Mouse (Mus musculus) neural tube, embryonic 15.5 days (tissue): Measurements from ENCODE around the gene Auts2. TPM values are rescaled to one million over a fixed set of nuclear protein-coding genes. Genes with fewer than 3 reads are reported as not detected.

Experiments
- ATAC-seq: fragments of 200-750 bp; cut with Nextera tagmentation; 2 replicates; pipeline ENCODE4 v1.8.0; 2017; ENCODE audit warnings: mild to moderate bottlenecking, moderate TSS enrichment, moderate library complexity; ENCODE audit not compliant: low FRiP score
- H3K27ac ChIP-seq: fragments of 300-500 bp; sonication (generic); replicated peaks from 2 replicates; pipeline ENCODE4 v1.5.1; 2015; ENCODE audit warnings: mild to moderate bottlenecking, inconsistent platforms
- H3K27me3 ChIP-seq: fragments of 300-500 bp; sonication (generic); replicated peaks from 2 replicates; pipeline ENCODE4 v1.6.1; 2015; ENCODE audit warnings: inconsistent platforms
- H3K36me3 ChIP-seq: fragments of 300-500 bp; sonication (generic); 2 replicates; pipeline ENCODE4 v1.6.1; 2015; ENCODE audit warnings: inconsistent platforms
- H3K4me1 ChIP-seq: fragments of 300-500 bp; sonication (generic); 2 replicates; pipeline ENCODE4 v1.6.1; 2015; ENCODE audit warnings: inconsistent platforms
- H3K4me2 ChIP-seq: fragments of 300-500 bp; sonication (generic); 2 replicates; pipeline ENCODE4 v1.6.1; 2015; ENCODE audit warnings: inconsistent platforms, mild to moderate bottlenecking, moderate library complexity
- H3K4me3 ChIP-seq: fragments of 300-500 bp; sonication (generic); replicated peaks from 2 replicates; pipeline ENCODE4 v1.5.1; 2015; ENCODE audit warnings: mild to moderate bottlenecking, inconsistent platforms
- H3K9ac ChIP-seq: fragments of 300-500 bp; sonication (generic); replicated peaks from 2 replicates; pipeline ENCODE4 v1.6.1; 2015; ENCODE audit warnings: mild to moderate bottlenecking, inconsistent platforms
- H3K9me3 ChIP-seq: fragments of 300-500 bp; sonication (generic); replicated peaks from 2 replicates; pipeline ENCODE4 v1.6.1; 2016; ENCODE audit warnings: inconsistent platforms
- WGBS: fragments of 180-500 bp; shearing (Covaris S2); methylation state at CpG from one replicate; pipeline ENCODE4 v1.1.7; 2015; ENCODE audit warnings: mixed read lengths; 5-methylcytosine and 5-hydroxymethylcytosine counted together
- polyA plus RNA-seq: library from polyadenylated mRNA; unstranded; fragments of >200 nt; fragmentation: Nextera tagmentation; extraction: Ambion mirVana; gene quantifications from 2 replicates; pipeline ENCODE4 v1.2.1, GENCODE M21; 2015

The Auts2 gene
- polyA plus RNA-seq, 1 experiment from 2014 or later = 52.5 TPM

DNA sequence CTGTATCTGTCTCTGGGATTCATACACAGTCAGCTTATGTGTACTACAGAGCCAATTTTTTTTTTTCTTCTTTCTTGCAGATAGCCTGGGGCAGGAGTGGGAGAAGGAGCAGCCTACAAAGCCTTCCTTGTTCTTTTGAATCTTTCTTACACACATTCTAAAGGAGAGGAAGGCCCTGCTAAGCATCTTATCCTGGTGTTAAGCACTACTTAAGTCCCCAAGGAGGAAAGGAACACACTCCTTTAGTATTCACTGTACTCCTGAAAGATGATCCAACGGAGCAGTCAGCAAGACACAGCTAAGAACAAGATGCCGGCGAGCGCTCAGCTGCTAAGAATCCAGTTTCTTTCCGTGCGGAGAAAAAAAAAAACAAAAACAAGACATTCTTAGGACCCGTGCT is 356.9 kb downstream of the Auts2 start:
- no peak overlapping the region for H3K9ac ChIP-seq
- 65% methylated on average over 7 of the region's 7 CpGs for WGBS
- peaks cover 17% of the 10 kb centered on the region for H3K4me1 ChIP-seq
- H3K36me3 ChIP-seq = no peaks in the 10 kb centered on the region
- no peaks in the 10 kb centered on the region for H3K9me3 ChIP-seq
- no peaks in the 10 kb centered on the region for H3K27me3 ChIP-seq
- H3K4me3 ChIP-seq = no peak overlapping the region
- 0 out of 2 replicates have a peak overlapping the region, but pooled peaks have one; percentile 9 for H3K27ac ChIP-seq
- H3K4me2 ChIP-seq = no peak overlapping the region
- no peak for ATAC-seq

GRCm38 (mm10) chr5:132184395-132185095 is 358.6 kb downstream of the Auts2 start:
- no peak for ATAC-seq
- no peak overlapping the region for H3K4me2 ChIP-seq
- no peaks in the 10 kb centered on the region for H3K36me3 ChIP-seq
- 63% methylated on average over 4 of the region's 4 CpGs for WGBS
- no peak overlapping the region for H3K4me3 ChIP-seq
- H3K27ac ChIP-seq = no peak overlapping the region
- no peaks in the 10 kb centered on the region for H3K27me3 ChIP-seq
- no peak overlapping the region for H3K9ac ChIP-seq
- H3K4me1 ChIP-seq = peaks cover 17% of the 10 kb centered on the region
- H3K9me3 ChIP-seq = no peaks in the 10 kb centered on the region

DNA sequence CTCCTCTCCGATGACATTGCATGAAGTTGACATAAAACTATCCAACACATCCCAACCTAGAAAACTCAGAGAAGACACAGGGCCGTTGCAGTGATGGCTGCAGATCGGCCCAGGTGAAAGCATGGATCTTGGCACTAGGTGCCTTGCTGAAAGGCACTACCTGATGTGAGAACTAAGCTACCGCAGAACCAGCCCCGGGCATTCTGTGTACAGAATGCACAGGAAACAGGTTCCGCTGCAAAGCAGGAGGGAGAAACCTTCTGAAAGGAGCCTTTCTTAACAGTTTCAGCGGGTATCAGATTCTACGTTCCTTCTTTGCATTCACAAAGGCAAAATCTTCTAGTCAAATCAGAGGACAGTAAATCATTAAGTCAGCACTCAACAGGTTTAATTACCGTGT is 361.1 kb downstream of the Auts2 start:
- Histone ChIP-seq H3K9me3 (no peaks in the 10 kb centered on the region), H3K36me3 (no peaks in the 10 kb centered on the region), H3K9ac (no peak overlapping the region), H3K27ac (no peak overlapping the region), H3K27me3 (no peaks in the 10 kb centered on the region), H3K4me1 (peaks cover 17% of the 10 kb centered on the region), H3K4me2 (no peak overlapping the region), H3K4me3 (no peak overlapping the region)
- ATAC-seq = no peak
- WGBS = 79% methylated on average over 9 of the region's 9 CpGs

DNA sequence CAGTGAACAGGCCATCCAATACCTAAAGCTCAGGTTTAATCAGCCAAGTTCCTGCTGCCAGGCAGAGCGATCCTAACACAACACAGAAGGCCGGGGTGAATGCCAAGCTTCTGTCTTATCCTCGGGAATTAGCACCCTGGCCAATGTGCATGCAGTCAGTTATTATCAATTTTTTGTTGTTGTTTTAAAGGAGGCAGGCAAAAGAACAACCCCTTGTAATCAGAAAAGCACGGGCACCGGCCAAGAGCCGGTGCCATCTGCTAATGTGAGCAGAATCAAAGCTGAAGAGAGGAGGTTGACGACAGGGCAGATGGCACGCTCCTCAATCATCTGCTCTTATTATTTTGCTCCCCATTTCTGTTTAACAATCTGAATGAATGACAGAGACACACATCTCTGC is 373.1 kb downstream of the Auts2 start:
- Histone ChIP-seq H3K27ac (peak overlapping the region; percentile 38; the same call in 1 of the 2 replicates), H3K36me3 (no peaks in the 10 kb centered on the region), H3K27me3 (no peaks in the 10 kb centered on the region), H3K9me3 (no peaks in the 10 kb centered on the region), H3K9ac (no peak overlapping the region), H3K4me1 (peaks cover 15% of the 10 kb centered on the region), H3K4me2 (no peak overlapping the region), H3K4me3 (no peak overlapping the region)
- ATAC-seq = no peak
- 47% methylated on average over 8 of the region's 8 CpGs for WGBS

GRCm38 (mm10) chr5:132168805-132169204 is 374.3 kb downstream of the Auts2 start:
- no peaks in the 10 kb centered on the region for H3K9me3 ChIP-seq
- no peak overlapping the region for H3K4me3 ChIP-seq
- no peak for ATAC-seq
- H3K27ac ChIP-seq = no peak overlapping the region
- 93% methylated on average over 5 of the region's 5 CpGs for WGBS
- no peak overlapping the region for H3K9ac ChIP-seq
- no peak overlapping the region for H3K4me2 ChIP-seq
- H3K36me3 ChIP-seq = no peaks in the 10 kb centered on the region
- no peaks in the 10 kb centered on the region for H3K27me3 ChIP-seq
- peaks cover 15% of the 10 kb centered on the region for H3K4me1 ChIP-seq

GRCm38 (mm10) chr5:132168224-132168623 is 374.9 kb downstream of the Auts2 start:
- H3K9me3 ChIP-seq = no peaks in the 10 kb centered on the region
- H3K4me3 ChIP-seq = no peak overlapping the region
- WGBS = 95% methylated on average over 5 of the region's 5 CpGs
- H3K36me3 ChIP-seq = no peaks in the 10 kb centered on the region
- no peak overlapping the region for H3K4me2 ChIP-seq
- no peak overlapping the region for H3K9ac ChIP-seq
- no peak for ATAC-seq
- no peaks in the 10 kb centered on the region for H3K27me3 ChIP-seq
- H3K4me1 ChIP-seq = peaks cover 15% of the 10 kb centered on the region
- no peak overlapping the region for H3K27ac ChIP-seq

DNA sequence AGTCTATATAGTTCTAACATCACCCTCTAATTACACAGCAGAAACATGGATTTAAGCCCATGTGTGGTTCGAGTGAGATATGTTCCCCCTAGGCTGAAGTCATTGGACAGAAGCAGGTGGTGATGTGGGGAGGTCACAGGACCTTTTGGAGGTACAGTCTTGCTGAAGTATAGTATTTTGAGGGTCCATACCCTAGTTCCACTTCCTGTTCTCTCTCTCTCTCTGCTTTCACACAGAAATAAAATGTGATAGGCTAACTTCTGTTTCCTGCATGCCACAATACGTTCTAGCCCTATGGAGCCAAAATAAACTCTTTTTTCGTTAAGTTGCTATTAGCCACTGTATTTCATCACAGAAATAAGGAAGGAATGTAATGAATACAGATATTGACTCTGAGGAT is 376.6 kb downstream of the Auts2 start:
- H3K4me2 ChIP-seq = no peak overlapping the region
- peaks cover 23% of the 10 kb centered on the region for H3K4me1 ChIP-seq
- H3K9me3 ChIP-seq = no peaks in the 10 kb centered on the region
- no peak overlapping the region for H3K27ac ChIP-seq
- no peak overlapping the region for H3K4me3 ChIP-seq
- no peaks in the 10 kb centered on the region for H3K27me3 ChIP-seq
- ATAC-seq = no peak
- 86% methylated on average over 3 of the region's 3 CpGs for WGBS
- H3K9ac ChIP-seq = no peak overlapping the region
- no peaks in the 10 kb centered on the region for H3K36me3 ChIP-seq

DNA sequence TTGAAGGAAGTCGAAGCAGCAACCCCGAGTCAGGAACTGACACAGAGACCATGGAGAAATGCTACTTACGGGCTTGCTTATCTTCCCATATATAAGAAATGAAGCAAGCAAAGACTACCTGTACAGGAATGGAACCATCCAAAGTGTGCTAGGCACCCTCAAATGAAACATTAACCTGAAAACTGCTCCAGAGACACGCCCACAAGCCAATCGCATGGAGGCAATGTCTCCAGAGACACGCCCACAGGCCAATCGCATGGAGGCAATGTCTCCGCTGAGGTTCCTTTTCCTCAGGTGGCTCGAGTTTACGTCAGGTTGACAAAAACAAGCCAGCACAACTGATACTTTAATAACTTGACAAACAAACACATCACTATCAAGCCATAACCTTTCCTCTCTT is 379.2 kb downstream of the Auts2 start:
- Histone ChIP-seq H3K27me3 (no peaks in the 10 kb centered on the region), H3K4me3 (no peak overlapping the region), H3K4me2 (no peak overlapping the region), H3K36me3 (no peaks in the 10 kb centered on the region), H3K27ac (no peak overlapping the region), H3K9ac (no peak overlapping the region), H3K4me1 (peaks cover 14% of the 10 kb centered on the region), H3K9me3 (no peaks in the 10 kb centered on the region)
- 77% methylated on average over 10 of the region's 10 CpGs for WGBS
- ATAC-seq = no peak

DNA sequence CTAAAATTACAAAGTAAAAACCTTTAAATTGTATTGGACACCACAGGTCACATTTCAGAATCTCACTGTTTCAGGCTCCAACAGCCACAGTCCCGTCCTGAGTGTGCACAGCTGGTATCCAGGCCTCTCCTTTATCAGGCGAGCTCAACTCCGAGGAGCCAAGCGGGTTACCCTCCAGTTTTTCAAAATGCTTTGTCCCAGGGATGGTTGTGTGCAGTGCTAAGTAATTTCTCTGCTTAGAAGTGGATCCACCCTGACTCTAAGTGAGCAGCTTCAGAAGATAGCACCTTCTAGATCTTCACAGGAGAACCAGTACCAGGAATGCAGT is 381.0 kb downstream of the Auts2 start:
- Histone ChIP-seq H3K9ac (no peak overlapping the region), H3K27ac (no peak overlapping the region), H3K4me3 (no peak overlapping the region), H3K9me3 (no peaks in the 10 kb centered on the region), H3K36me3 (no peaks in the 10 kb centered on the region), H3K27me3 (no peaks in the 10 kb centered on the region), H3K4me1 (peaks cover 14% of the 10 kb centered on the region), H3K4me2 (no peak overlapping the region)
- no peak for ATAC-seq
- 24% methylated on average over 4 of the region's 4 CpGs for WGBS

DNA sequence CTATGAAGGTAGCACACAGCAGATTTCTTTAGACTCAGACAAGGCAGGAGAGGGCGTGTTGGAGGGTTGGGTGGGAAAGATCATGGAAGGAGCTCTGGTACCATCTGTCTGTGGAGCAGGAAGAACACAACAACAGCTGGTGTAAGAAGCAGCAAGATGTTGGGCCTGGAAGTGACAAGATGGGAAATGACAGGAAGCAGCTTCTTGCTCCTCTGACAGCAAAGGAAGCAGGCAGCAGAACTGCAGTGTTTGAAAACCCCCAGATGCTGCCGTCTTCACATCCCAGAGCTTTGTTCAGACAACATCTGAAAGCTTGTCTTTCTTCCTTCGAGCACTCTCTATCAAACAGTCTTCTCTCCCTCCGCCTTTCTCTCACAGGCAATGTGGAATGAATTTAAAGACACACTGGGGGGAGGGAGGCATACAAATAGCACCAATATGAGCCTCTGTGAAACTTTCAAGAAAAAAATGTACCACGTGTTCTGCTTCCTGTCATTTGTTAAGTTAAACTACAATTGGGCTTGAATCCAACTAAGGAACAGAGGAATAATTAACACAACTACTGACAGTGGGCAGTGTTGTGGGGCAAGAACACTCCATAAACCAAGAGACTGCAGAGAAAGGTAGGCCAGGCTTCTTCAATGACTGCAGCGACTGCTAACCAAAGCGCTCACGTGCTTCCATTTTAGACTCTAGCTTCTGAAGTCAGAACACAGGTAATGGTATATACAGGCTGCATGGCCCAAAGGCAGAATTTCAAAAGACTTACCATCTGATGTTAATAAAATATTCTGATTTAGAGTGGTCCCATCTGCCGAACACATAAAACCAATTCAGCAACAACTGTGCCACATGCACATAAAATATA is 381.6 kb downstream of the Auts2 start:
- no peak; the same call in 1 of the 2 replicates for ATAC-seq
- H3K9me3 ChIP-seq = no peaks in the 10 kb centered on the region
- no peak overlapping the region for H3K27ac ChIP-seq
- H3K4me3 ChIP-seq = no peak overlapping the region
- 0 out of 2 replicates have a peak overlapping the region, but pooled peaks have one; percentile 14 for H3K9ac ChIP-seq
- H3K27me3 ChIP-seq = no peaks in the 10 kb centered on the region
- peak overlapping the region; percentile 2; the same call in 1 of the 2 replicates for H3K4me2 ChIP-seq
- WGBS = 19% methylated on average over 9 of the region's 9 CpGs
- H3K4me1 ChIP-seq = peaks cover 14% of the 10 kb centered on the region
- H3K36me3 ChIP-seq = no peaks in the 10 kb centered on the region

- Histone ChIP-seq H3K9ac (no peak overlapping the region), H3K9me3 (no peaks in the 10 kb centered on the region), H3K4me1 (no peaks in the 10 kb centered on the region), H3K4me2 (no peak overlapping the region), H3K36me3 (no peaks in the 10 kb centered on the region), H3K27me3 (no peaks in the 10 kb centered on the region), H3K4me3 (no peak overlapping the region), H3K27ac (no peak overlapping the region)
- 95% methylated on average over 4 of the region's 4 CpGs for WGBS
- no peak for ATAC-seq
Measured at GRCm38 (mm10) chr5:132144181-132144580, 399.0 kb downstream of the Auts2 start.

GRCm38 (mm10) chr5:132140816-132141215 is 402.3 kb downstream of the Auts2 start:
- Histone ChIP-seq H3K9ac (no peak overlapping the region), H3K27me3 (no peaks in the 10 kb centered on the region), H3K27ac (no peak overlapping the region), H3K4me1 (peaks cover 14% of the 10 kb centered on the region), H3K4me3 (no peak overlapping the region), H3K9me3 (no peaks in the 10 kb centered on the region), H3K36me3 (no peaks in the 10 kb centered on the region), H3K4me2 (no peak overlapping the region)
- no peak for ATAC-seq
- WGBS = 42% methylated on average over 4 of the region's 4 CpGs
